Mouse (Mus musculus): ENCODE data around the gene Cpe.

DNA sequence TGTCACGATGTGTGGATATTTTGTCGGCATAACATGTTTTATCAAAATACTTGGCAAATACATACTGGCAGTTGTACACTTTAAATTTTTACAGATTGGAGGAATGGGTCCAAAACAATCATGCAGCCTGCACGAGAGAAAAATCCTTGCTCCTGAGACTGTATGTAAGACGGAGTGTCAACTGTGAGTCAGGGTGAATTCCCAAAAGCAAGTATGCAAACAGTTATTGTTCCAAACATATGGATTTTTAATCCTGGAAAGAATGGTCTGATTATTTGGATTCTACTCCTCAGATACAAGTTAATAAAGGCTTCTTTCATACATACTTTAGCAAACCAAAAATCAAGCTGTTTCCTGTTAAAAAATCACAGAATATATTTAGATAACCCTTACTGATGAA, 4.1 kb downstream of the Cpe start:
- TF ChIP-seq CTCF (IDR thresholded peaks at IDR 0.05; ENCODE audit: low read depth) (no peak), EP300 (IDR thresholded peaks at IDR 0.05; ENCODE audit: low read depth) (no peak)

Data from heart, postnatal 0 days (tissue).